Mouse (Mus musculus) adipose tissue, adult 10 weeks (tissue): ENCODE data around the gene Gm9195. TPM values are rescaled to one million over a fixed set of nuclear protein-coding genes. Genes with fewer than 3 reads are reported as not detected.

Experiments
- polyA plus RNA-seq: library from polyadenylated mRNA; stranded (reverse); fragments of 350-450 nt; fragmentation: Illumina TruSeq; extraction: RNeasy Lipid Tissue Mini Kit (QIAGEN cat#74804); gene quantifications from one replicate; pipeline ENCODE4 v1.2.3, GENCODE M21; 2014; ENCODE audit warnings: low read depth, low replicate concordance

Gm9195 gene
- polyA plus RNA-seq, result not detected

DNA sequence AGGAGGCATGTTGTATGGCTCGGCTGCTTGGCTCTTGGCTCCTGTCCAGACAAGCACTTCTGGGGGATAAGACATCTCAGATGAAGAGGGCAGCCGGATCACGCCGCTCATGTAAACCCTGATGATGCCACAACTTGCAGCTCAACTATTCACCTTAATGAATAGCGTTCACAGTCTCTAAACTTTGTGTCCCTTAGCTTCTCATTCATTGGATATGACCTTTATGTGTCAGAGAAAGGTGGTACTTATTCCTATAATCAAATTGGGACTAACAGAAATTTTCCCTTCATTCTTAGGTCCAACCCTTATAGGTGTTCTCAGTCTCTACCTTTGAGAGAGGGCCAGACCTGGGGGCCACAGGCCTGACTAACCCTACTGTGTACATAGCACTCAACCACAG lies at the start of gene Gm9195:
Gm9195 (minus strand) TSS at position 101 of the 400 bp plus-strand sequence.

Other genes starting within 250 kb of the Gm9195 start
- 37.2 TPM for gene Fndc3a, start 218.2 kb upstream of the Gm9195 start, polyA plus RNA-seq